Mouse (Mus musculus): Measurements from ENCODE around the gene Sumo3. TPM values are rescaled to one million over a fixed set of nuclear protein-coding genes. Genes with fewer than 3 reads are reported as not detected.

The Sumo3 gene
- polyA plus RNA-seq, 1 experiment from 2014 or later, result 391 TPM

DNA sequence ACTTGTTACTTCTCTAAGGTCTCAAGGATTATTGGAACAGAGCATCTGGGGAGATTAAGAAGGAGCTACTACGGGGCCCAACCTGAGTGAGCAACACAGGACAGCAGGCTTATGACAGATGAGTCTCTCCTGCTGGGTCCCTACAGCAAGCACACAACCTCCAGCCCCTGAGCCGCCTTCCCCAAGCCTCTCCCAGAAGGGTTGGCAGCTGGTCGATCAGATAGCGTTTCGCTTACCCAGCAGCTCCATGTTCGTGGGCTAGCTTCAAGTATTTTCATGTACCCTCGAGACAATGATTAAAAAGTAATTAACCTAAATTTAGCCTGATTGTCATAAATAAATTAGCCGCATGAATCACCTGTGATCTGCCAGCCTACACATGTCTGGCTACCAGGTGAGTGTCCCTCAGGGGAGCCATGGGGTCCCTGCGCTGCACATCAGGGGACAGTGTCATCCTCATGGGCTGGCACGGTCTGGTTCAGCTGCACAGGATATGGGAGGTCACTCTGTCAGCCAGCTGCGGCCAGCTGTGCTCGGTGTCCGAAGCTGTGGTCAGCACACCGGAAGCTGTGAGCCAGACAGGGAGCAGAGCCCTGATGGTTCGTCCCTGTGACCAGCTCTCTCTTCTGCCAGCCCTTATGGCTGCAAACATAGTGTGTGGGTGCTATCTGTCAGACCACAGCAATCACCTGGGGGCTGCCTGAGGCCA, 52.5 kb downstream of the Sumo3 start:
- no peaks in the 10 kb centered on the region for H3K9me3 ChIP-seq
- no peak overlapping the region for H3K4me3 ChIP-seq
- H3K36me3 ChIP-seq, result no peaks in the 10 kb centered on the region
- H3K9ac ChIP-seq, result no peak overlapping the region
- H3K4me1 ChIP-seq, result no peaks in the 10 kb centered on the region
- no peak overlapping the region for H3K27ac ChIP-seq
- H3K4me2 ChIP-seq (replicated peaks), result no peak overlapping the region
- no peaks in the 10 kb centered on the region for H3K27me3 ChIP-seq
- 66% methylated on average over 15 of the region's 15 CpGs for WGBS
- ATAC-seq (ENCODE audit: insufficient number of reproducible peaks, insufficient read depth, low FRiP score, low TSS enrichment), result no peak

DNA sequence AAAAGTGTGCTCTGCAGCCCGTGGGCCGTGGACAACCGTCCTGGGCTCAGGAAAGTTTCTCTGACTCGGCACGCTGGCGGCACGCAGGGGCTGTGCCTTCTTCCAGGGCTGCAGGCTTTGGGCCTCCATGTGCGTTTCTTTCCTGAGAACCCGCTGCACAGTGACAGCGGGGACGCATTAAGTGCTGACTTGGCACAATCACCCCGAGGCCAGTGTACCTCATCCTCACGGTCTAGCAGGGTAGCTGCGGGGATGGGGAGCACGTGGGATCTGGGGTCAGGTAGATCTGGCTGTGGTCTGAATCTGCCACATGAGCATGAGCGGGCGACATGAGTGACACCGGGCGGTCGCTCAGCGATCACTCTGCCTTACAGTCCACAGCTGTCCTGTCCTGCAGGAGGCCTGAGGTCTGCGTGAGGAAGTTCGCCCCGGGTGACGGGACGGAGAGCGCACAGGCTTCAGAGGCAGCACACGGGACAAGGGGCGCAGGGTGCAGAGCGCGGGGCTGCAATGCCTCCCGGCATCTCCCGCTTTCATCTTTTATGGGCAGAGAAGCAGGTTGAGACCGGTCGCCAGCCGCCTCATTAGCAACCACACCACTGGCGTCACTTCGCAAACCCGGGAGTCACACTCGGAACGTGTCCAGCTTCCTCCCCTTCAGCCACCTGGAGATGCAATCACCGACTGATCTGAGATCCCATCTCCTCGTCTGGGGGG, 58.2 kb downstream of the Sumo3 start:
- Histone ChIP-seq H3K27me3 (no peaks in the 10 kb centered on the region), H3K27ac (no peak overlapping the region), H3K36me3 (no peaks in the 10 kb centered on the region), H3K4me3 (no peak overlapping the region), H3K4me2 (replicated peaks) (no peak overlapping the region), H3K9me3 (no peaks in the 10 kb centered on the region), H3K4me1 (no peaks in the 10 kb centered on the region), H3K9ac (no peak overlapping the region)
- ATAC-seq (ENCODE audit: insufficient number of reproducible peaks, insufficient read depth, low FRiP score, low TSS enrichment), result no peak
- WGBS, result 47% methylated on average over 43 of the region's 43 CpGs

DNA sequence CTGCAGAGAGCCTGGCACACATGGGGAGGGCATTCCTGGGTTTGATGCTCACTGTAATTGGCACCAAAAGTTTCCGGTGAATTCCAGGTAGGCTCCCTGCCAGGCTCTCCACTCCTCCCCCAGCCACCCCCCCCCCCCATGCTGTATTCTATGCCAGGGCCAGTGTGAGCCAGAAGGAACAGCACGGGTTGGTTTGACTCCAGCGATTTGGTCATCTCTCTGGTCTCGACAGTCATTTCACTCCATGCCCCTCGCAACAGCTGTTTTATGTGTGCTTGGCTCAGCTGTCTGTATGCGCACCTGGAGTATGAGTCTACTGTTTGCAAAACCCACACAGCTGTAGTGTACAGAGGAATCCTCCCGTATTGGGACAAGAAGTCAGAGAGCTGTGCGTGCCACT, 60.4 kb downstream of the Sumo3 start:
- H3K36me3 ChIP-seq, result no peaks in the 10 kb centered on the region
- no peak overlapping the region for H3K9ac ChIP-seq
- H3K4me2 ChIP-seq (replicated peaks), result no peak overlapping the region
- H3K4me3 ChIP-seq, result no peak overlapping the region
- ATAC-seq (ENCODE audit: insufficient number of reproducible peaks, insufficient read depth, low FRiP score, low TSS enrichment), result no peak
- no peaks in the 10 kb centered on the region for H3K9me3 ChIP-seq
- no peaks in the 10 kb centered on the region for H3K27me3 ChIP-seq
- 87% methylated on average over 8 of the region's 8 CpGs for WGBS
- no peaks in the 10 kb centered on the region for H3K4me1 ChIP-seq
- no peak overlapping the region for H3K27ac ChIP-seq

DNA sequence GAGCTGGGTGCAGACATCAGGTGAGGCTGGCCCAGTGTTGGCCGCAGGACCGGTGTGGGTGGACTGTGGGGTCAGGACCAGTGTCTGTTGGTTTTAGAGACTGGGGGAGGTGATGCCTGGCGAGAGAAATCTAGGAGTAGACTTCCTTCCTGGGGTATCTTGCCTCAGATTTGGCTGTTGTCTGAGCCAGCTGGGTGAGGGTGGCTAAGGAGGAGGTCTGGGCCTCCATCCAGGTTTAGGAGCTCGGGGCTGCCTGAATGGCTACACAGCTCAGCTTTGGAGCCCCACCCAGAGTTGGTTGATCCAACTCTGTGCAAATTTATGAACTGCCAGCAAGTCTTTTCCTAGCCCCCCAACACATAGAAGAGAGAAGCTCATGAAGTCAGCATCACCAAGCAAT, 61.5 kb downstream of the Sumo3 start:
- WGBS, result 94% methylated on average over 4 of the region's 4 CpGs
- H3K27me3 ChIP-seq, result no peaks in the 10 kb centered on the region
- no peak for ATAC-seq (ENCODE audit: insufficient number of reproducible peaks, insufficient read depth, low FRiP score, low TSS enrichment)
- no peaks in the 10 kb centered on the region for H3K36me3 ChIP-seq
- H3K4me2 ChIP-seq (replicated peaks), result no peak overlapping the region
- no peak overlapping the region for H3K27ac ChIP-seq
- H3K9me3 ChIP-seq, result no peaks in the 10 kb centered on the region
- no peak overlapping the region for H3K4me3 ChIP-seq
- H3K4me1 ChIP-seq, result no peaks in the 10 kb centered on the region
- no peak overlapping the region for H3K9ac ChIP-seq

MicroRNA genes within 50 kb of the gene (microRNA counts, 519-probe panel; counts per million panel counts)
- microRNA mmu-miR-1930, result 460 counts per million, percentile 65 among the panel's probes with 10 or more counts

Small RNAs within 50 kb of the gene (microRNA-seq; reads per million reads assigned to microRNA genes)
- 21.2 reads per million, percentile 36 among the genes with 10 or more reads in this experiment for gene Mir1930

Other genes starting within 250 kb of the Sumo3 start
- 6.6 and 8.2 TPM in 2 replicates for gene Adarb1, start 187.8 kb upstream of the Sumo3 start, polyA plus RNA-seq (2016; fragmentation: Nextera tagmentation; extraction: Ambion mirVana)
- 48.8 and 51.0 TPM in 2 replicates for gene Fam207a, start 90.3 kb upstream of the Sumo3 start, polyA plus RNA-seq (2016; fragmentation: Nextera tagmentation; extraction: Ambion mirVana)
- 0.81 and 1.3 TPM in 2 replicates for gene Itgb2, start 75.8 kb upstream of the Sumo3 start, polyA plus RNA-seq (2016; fragmentation: Nextera tagmentation; extraction: Ambion mirVana)
- 92.5 and 94.4 TPM in 2 replicates for gene Pttg1ip, start 24.4 kb upstream of the Sumo3 start, polyA plus RNA-seq (2016; fragmentation: Nextera tagmentation; extraction: Ambion mirVana)
- gene Gm49325, start 100 bp downstream of the Sumo3 start, polyA plus RNA-seq (2016; fragmentation: Nextera tagmentation; extraction: Ambion mirVana), result 7.0 and 7.1 TPM in 2 replicates
- gene Ube2g2, start 16.2 kb downstream of the Sumo3 start, polyA plus RNA-seq (2016; fragmentation: Nextera tagmentation; extraction: Ambion mirVana), result 76.7 and 81.7 TPM in 2 replicates
- gene Tspear, start 80.5 kb downstream of the Sumo3 start, polyA plus RNA-seq (2016; fragmentation: Nextera tagmentation; extraction: Ambion mirVana), result 0.32 and 0.69 TPM in 2 replicates
- not detected in 2 replicates for gene Gm19402, start 84.7 kb downstream of the Sumo3 start, polyA plus RNA-seq (2016; fragmentation: Nextera tagmentation; extraction: Ambion mirVana)
- gene Gm9508, start 91.1 kb downstream of the Sumo3 start, polyA plus RNA-seq (2016; fragmentation: Nextera tagmentation; extraction: Ambion mirVana), result not detected in 2 replicates
- gene Gm10272, start 100.5 kb downstream of the Sumo3 start, polyA plus RNA-seq (2016; fragmentation: Nextera tagmentation; extraction: Ambion mirVana), result not detected in 2 replicates
- not detected in 2 replicates for gene Gm10024, start 105.4 kb downstream of the Sumo3 start, polyA plus RNA-seq (2016; fragmentation: Nextera tagmentation; extraction: Ambion mirVana)
- not detected in 2 replicates for gene Gm10142, start 109.7 kb downstream of the Sumo3 start, polyA plus RNA-seq (2016; fragmentation: Nextera tagmentation; extraction: Ambion mirVana)
- not detected in 2 replicates for gene Krtap12-1, start 114.5 kb downstream of the Sumo3 start, polyA plus RNA-seq (2016; fragmentation: Nextera tagmentation; extraction: Ambion mirVana)
- gene Gm10100, start 120.4 kb downstream of the Sumo3 start, polyA plus RNA-seq (2016; fragmentation: Nextera tagmentation; extraction: Ambion mirVana), result not detected in 2 replicates
- not detected in 2 replicates for gene Gm18596, start 136.5 kb downstream of the Sumo3 start, polyA plus RNA-seq (2016; fragmentation: Nextera tagmentation; extraction: Ambion mirVana)
- gene Gm9736, start 145.3 kb downstream of the Sumo3 start, polyA plus RNA-seq (2016; fragmentation: Nextera tagmentation; extraction: Ambion mirVana), result not detected in 2 replicates
- not detected in 2 replicates for gene Gm3233, start 153.6 kb downstream of the Sumo3 start, polyA plus RNA-seq (2016; fragmentation: Nextera tagmentation; extraction: Ambion mirVana)
- not detected in 2 replicates for gene Gm3238, start 165.2 kb downstream of the Sumo3 start, polyA plus RNA-seq (2016; fragmentation: Nextera tagmentation; extraction: Ambion mirVana)
- not detected in 2 replicates for gene Gm7138, start 170.8 kb downstream of the Sumo3 start, polyA plus RNA-seq (2016; fragmentation: Nextera tagmentation; extraction: Ambion mirVana)
- gene Gm3250, start 176.4 kb downstream of the Sumo3 start, polyA plus RNA-seq (2016; fragmentation: Nextera tagmentation; extraction: Ambion mirVana), result not detected in 2 replicates
- not detected in 2 replicates for gene Gm7137, start 182.1 kb downstream of the Sumo3 start, polyA plus RNA-seq (2016; fragmentation: Nextera tagmentation; extraction: Ambion mirVana)
- gene Gm9639, start 189.0 kb downstream of the Sumo3 start, polyA plus RNA-seq (2016; fragmentation: Nextera tagmentation; extraction: Ambion mirVana), result not detected in 2 replicates
- gene Gm19668, start 193.0 kb downstream of the Sumo3 start, polyA plus RNA-seq (2016; fragmentation: Nextera tagmentation; extraction: Ambion mirVana), result not detected in 2 replicates
- gene Gm9507, start 205.7 kb downstream of the Sumo3 start, polyA plus RNA-seq (2016; fragmentation: Nextera tagmentation; extraction: Ambion mirVana), result not detected in 2 replicates
- not detected in 2 replicates for gene Gm2696, start 208.6 kb downstream of the Sumo3 start, polyA plus RNA-seq (2016; fragmentation: Nextera tagmentation; extraction: Ambion mirVana)
- not detected in 2 replicates for gene Krtap10-4, start 221.0 kb downstream of the Sumo3 start, polyA plus RNA-seq (2016; fragmentation: Nextera tagmentation; extraction: Ambion mirVana)
- gene Krtap10-10, start 229.8 kb downstream of the Sumo3 start, polyA plus RNA-seq (2016; fragmentation: Nextera tagmentation; extraction: Ambion mirVana), result not detected in 2 replicates
- gene Gm36176, start 240.7 kb downstream of the Sumo3 start, polyA plus RNA-seq (2016; fragmentation: Nextera tagmentation; extraction: Ambion mirVana), result not detected in 2 replicates
- gene Gm10318, start 246.8 kb downstream of the Sumo3 start, polyA plus RNA-seq (2016; fragmentation: Nextera tagmentation; extraction: Ambion mirVana), result not detected in 2 replicates

All from embryonic facial prominence, embryonic 12.5 days (tissue).